ENCODE assay signal across 9 mouse cellular contexts in the genomic region with DNA sequence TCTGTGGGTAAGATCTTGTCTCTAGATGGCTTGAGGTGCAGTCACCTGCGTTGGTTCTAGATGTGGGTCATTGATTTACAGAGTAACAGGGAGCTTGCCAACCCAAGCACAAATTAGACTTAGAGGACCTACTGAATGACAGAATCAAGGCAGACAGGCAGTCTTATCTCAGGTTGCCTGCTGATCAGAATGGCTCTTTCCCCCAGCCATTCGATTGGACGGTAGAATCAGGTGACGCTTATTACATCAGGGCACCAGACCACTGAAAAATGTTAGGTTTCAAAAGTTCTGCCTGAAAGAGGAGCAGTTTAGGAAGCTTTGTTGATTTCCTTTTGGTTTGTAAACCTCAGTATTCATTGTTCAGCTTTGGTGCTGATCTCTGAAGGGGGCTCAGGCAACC. TPM values are rescaled to one million over a fixed set of nuclear protein-coding genes. Genes with fewer than 3 reads are reported as not detected.
A peak's percentile ranks its signal among the peaks of the same experiment; 100 is the strongest.
DNase-seq lines count a peak whose midpoint lies in the region; ATAC-seq and TF ChIP-seq lines count a peak whose summit lies in the region.
"Had no signal": no experiment of that assay in that cellular context is flagged by ENCODE, and none has a peak within 500 bp of the region (broad histone marks: within the 10 kb centered on the region; RNA-seq: fewer than 3 reads in every experiment).

No protein-coding gene starts in this region.

- ATAC-seq in G1E (ENCODE audit: extremely low read depth, insufficient number of reproducible peaks, low FRiP score, poor library complexity, severe bottlenecking): peak; percentile 78
- no peak for ATAC-seq in intestine, embryonic 14.5 days (replicated peaks; ENCODE audit: low FRiP score, low TSS enrichment, low read depth)
- ATAC-seq in activated CD4-positive, CD25-positive, alpha-beta regulatory T cell, adult 4 months: no peak

- H3K4me1 ChIP-seq in G1E (ENCODE audit: insufficient read depth, low read depth, low read length): peaks cover 62% of the 10 kb centered on the region
- peaks cover 11% of the 10 kb centered on the region for H3K4me1 ChIP-seq in cortical plate, adult 2 months (ENCODE audit: control insufficient read depth, insufficient read depth, low read length)
- H3K4me1 ChIP-seq in intestine, embryonic 14.5 days (replicated peaks; ENCODE audit: control insufficient read depth, insufficient read depth, low read length): peaks cover 17% of the 10 kb centered on the region

- TF ChIP-seq CTCF in G1E (IDR thresholded peaks at IDR 0.05; ENCODE audit: low read depth, low read length): no peak
- TF ChIP-seq CTCF in cortical plate, adult 2 months (IDR thresholded peaks at IDR 0.05; ENCODE audit: extremely low read depth, insufficient read depth, low read length): no peak

- peak overlapping the region; percentile 87 for H3K4me2 ChIP-seq in intestine, embryonic 14.5 days (ENCODE audit: low read length)

- WGBS in intestine, embryonic 14.5 days: 71% methylated on average over 4 of the region's 4 CpGs

- DNase-seq in G1E (ENCODE audit: low spot score): peak; percentile 77
- DNase-seq in intestine, embryonic 14.5 days (ENCODE audit: low spot score): no peak
- peak; percentile 68 for DNase-seq in lung, postnatal 36 days
- no peak for DNase-seq in right cerebral cortex, postnatal 25 days
- no peak for DNase-seq in gastrocnemius, adult 18-20 months (ENCODE audit: low spot score)
- DNase-seq in gastrocnemius, adult 8-10 months (ENCODE audit: low spot score in 2 of 2): no peak
- DNase-seq: heart, adult 2 months had no signal

- H3K27ac ChIP-seq in cortical plate, adult 2 months (ENCODE audit: insufficient read depth, low read length): no peak overlapping the region
- no peak overlapping the region for H3K27ac ChIP-seq in intestine, embryonic 14.5 days (ENCODE audit: low read depth)

- peaks cover 8% of the 10 kb centered on the region for H3K27me3 ChIP-seq in G1E (ENCODE audit: insufficient read depth, low read length)
- no peaks in the 10 kb centered on the region for H3K27me3 ChIP-seq in intestine, embryonic 14.5 days (replicated peaks; ENCODE audit: control insufficient read depth, insufficient read depth, low read length)

- H3K36me3 ChIP-seq in G1E (replicated peaks): peaks cover 28% of the 10 kb centered on the region
- H3K36me3 ChIP-seq in intestine, embryonic 14.5 days (ENCODE audit: control insufficient read depth, insufficient read depth, low read length): no peaks in the 10 kb centered on the region

- no peak for TF ChIP-seq POLR2A in cortical plate, adult 2 months (IDR thresholded peaks at IDR 0.05; ENCODE audit: extremely low read depth, insufficient read depth, low read length)

- H3K4me3 ChIP-seq in G1E (ENCODE audit: low read depth, low read length): peak overlapping the region; percentile 95
- H3K4me3 ChIP-seq in cortical plate, adult 2 months (ENCODE audit: insufficient read depth, low read length): peak overlapping the region; percentile 48; the same call in 1 of the 2 replicates
- peak overlapping the region; percentile 71 for H3K4me3 ChIP-seq in intestine, embryonic 14.5 days (ENCODE audit: low read depth, low read length)

- H3K9me3 ChIP-seq in G1E (replicated peaks): no peaks in the 10 kb centered on the region
- H3K9me3 ChIP-seq in intestine, embryonic 14.5 days (ENCODE audit: control insufficient read depth, low read length): no peaks in the 10 kb centered on the region

- H3K9ac ChIP-seq in intestine, embryonic 14.5 days (ENCODE audit: low read length): no peak overlapping the region

RNA-seq across cellular contexts. Expression of a gene that starts 1.9 kb away (rescaled TPM):
- total RNA-seq in G1E (2014; fragmentation: Nextera tagmentation) (9.7 and 10.0 TPM in 2 replicates), G1E (2017) (17.6 and 18.8 TPM in 2 replicates)
- 36.9 and 37.6 TPM in 2 replicates for polyA plus RNA-seq in G1E (2012)
- 81.6 and 86.6 TPM in 2 replicates for polyA plus RNA-seq in cortical plate, adult 2 months (2012; rRNA removed)
- 31.6 and 33.8 TPM in 2 replicates for polyA plus RNA-seq in intestine, embryonic 14.5 days (2014; fragmentation: Nextera tagmentation; extraction: Ambion mirVana)
- polyA plus RNA-seq in activated CD4-positive, CD25-positive, alpha-beta regulatory T cell, adult 4 months (2017; shearing (Covaris generic)): 10 to 100 TPM; 34.6 to 38.3 TPM
- 10 to 100 TPM; 17.6 to 18.5 TPM for total RNA-seq in gastrocnemius, adult 18-20 months (2021)
- 10 to 100 TPM; 16.9 to 23.0 (median 19.1) TPM for total RNA-seq in gastrocnemius, adult 8-10 months (2022)

RNA-seq across cellular contexts. Expression of a gene that starts 18.1 kb away (rescaled TPM):
- 1.3 TPM in 1 of 2 replicates, not detected in the other for total RNA-seq in G1E (2014; fragmentation: Nextera tagmentation)
- 3.8 and 5.6 TPM in 2 replicates for total RNA-seq in G1E (2017)
- 2.5 and 2.9 TPM in 2 replicates for polyA plus RNA-seq in G1E (2012)
- polyA plus RNA-seq in cortical plate, adult 2 months (2012; rRNA removed): 5.0 TPM in 2 replicates
- polyA plus RNA-seq in intestine, embryonic 14.5 days (2014; fragmentation: Nextera tagmentation; extraction: Ambion mirVana): 8.1 and 8.7 TPM in 2 replicates
- 10 to 100 TPM; 42.5 to 43.1 TPM for polyA plus RNA-seq in activated CD4-positive, CD25-positive, alpha-beta regulatory T cell, adult 4 months (2017; shearing (Covaris generic))
- 1 to 10 TPM; 3.1 to 6.6 TPM for total RNA-seq in gastrocnemius, adult 18-20 months (2021)
- total RNA-seq in gastrocnemius, adult 8-10 months (2022): 1 to 10 TPM; 1.9 to 3.3 (median 2.5) TPM

Comparison
In these comparisons a context has a peak if more than half of its experiments do, and no peak if none do; other contexts are left out.
1. DNase-seq: peak in G1E (single experiment) and lung, postnatal 36 days (single experiment); none in intestine, embryonic 14.5 days (single experiment), right cerebral cortex, postnatal 25 days (single experiment), gastrocnemius, adult 18-20 months (single experiment) and gastrocnemius, adult 8-10 months (0 of 2).
2. Peak in every context shown above with its lines, with median percentiles within 50 percentile points of each other: H3K4me3 ChIP-seq.